Mouse (Mus musculus) layer of hippocampus, adult 18-20 months (tissue): Measurements from ENCODE around the gene Capn10. TPM values are rescaled to one million over a fixed set of nuclear protein-coding genes. Genes with fewer than 3 reads are reported as not detected.

Experiments
- DNase-seq, 2 experiments: peaks; one replicate each; pipeline ENCODE4 v3.0.0; 2022; ENCODE audit warnings: low spot score in 2 of 2
- long read RNA-seq: library from polyadenylated mRNA; stranded (forward); transcript quantifications from one replicate; pipeline ENCODE4 v2.0.0, GENCODE M21; 2021
- total RNA-seq, 2 experiments: library from RNA; stranded (reverse); gene quantifications; 2 replicates each; pipeline ENCODE4 v1.2.3; 2021

Capn10 gene
- total RNA-seq: 10 to 100 TPM; 42.4 to 43.2 TPM
- long read RNA-seq, transcript Capn10-202 (4 exons, 1,268 nt): minor isoform, 12 of 47 reads
- long read RNA-seq, transcript Capn10-201 (12 exons, 2,902 nt): major isoform, 26 of 47 reads
- long read RNA-seq, partial matches to known transcripts: 6 of 47 reads
- long read RNA-seq, other reads (novel, unspliced or antisense): 3 of 47 reads

GRCm38 (mm10) chr1:92934182-92934827 lies at the start of gene Capn10:
Capn10 (plus strand) TSS chr1:92934376.
- peak; percentile 96 to 98 for DNase-seq

- DNase-seq: no peak
Measured at GRCm38 (mm10) chr1:92888901-92889655, 45.1 kb upstream of the Capn10 start.

GRCm38 (mm10) chr1:92892791-92893190 lies 41.4 kb upstream of the Capn10 start:
- DNase-seq: no peak

- no peak for DNase-seq
Measured at GRCm38 (mm10) chr1:92893896-92894295, 40.3 kb upstream of the Capn10 start.

GRCm38 (mm10) chr1:92895089-92895488 lies 39.1 kb upstream of the Capn10 start:
- peak; percentile 79 to 91 for DNase-seq

GRCm38 (mm10) chr1:92902786-92903185 lies 31.4 kb upstream of the Capn10 start, which contains the start of gene Ankmy1:
Ankmy1 (minus strand) TSS chr1:92902906.
- DNase-seq: peak in 1 of 2 experiments; percentile 64

GRCm38 (mm10) chr1:92903627-92904026 lies 30.5 kb upstream of the Capn10 start:
- peak in 1 of 2 experiments; percentile 71 for DNase-seq

GRCm38 (mm10) chr1:92905703-92906310 lies 28.4 kb upstream of the Capn10 start:
- no peak for DNase-seq

GRCm38 (mm10) chr1:92906779-92907631 lies 27.2 kb upstream of the Capn10 start, which contains the start of gene Dusp28:
Dusp28 (plus strand) TSS chr1:92906981.
- peak; percentile 74 to 86 for DNase-seq

- no peak for DNase-seq
Measured at GRCm38 (mm10) chr1:92907632-92908360, 26.4 kb upstream of the Capn10 start.

- no peak for DNase-seq
Measured at GRCm38 (mm10) chr1:92908664-92909063, 25.5 kb upstream of the Capn10 start.

- no peak for DNase-seq
Measured at GRCm38 (mm10) chr1:92909068-92909467, 25.1 kb upstream of the Capn10 start.

GRCm38 (mm10) chr1:92910239-92910885 lies 23.8 kb upstream of the Capn10 start, which contains the start of gene Rnpepl1:
Rnpepl1 (plus strand) TSS chr1:92910783.
- peak; percentile 78 to 83 for DNase-seq

- DNase-seq: peak; percentile 64 to 68
Measured at GRCm38 (mm10) chr1:92910925-92911720, 23.1 kb upstream of the Capn10 start.

GRCm38 (mm10) chr1:92911721-92912138 lies 22.4 kb upstream of the Capn10 start:
- DNase-seq: no peak

- no peak for DNase-seq
Measured at GRCm38 (mm10) chr1:92912286-92912685, 21.9 kb upstream of the Capn10 start.

- DNase-seq: no peak
Measured at GRCm38 (mm10) chr1:92914239-92914638, 19.9 kb upstream of the Capn10 start.

- DNase-seq: no peak
Measured at GRCm38 (mm10) chr1:92914993-92915392, 19.2 kb upstream of the Capn10 start.
